8 mouse cellular contexts compared by ENCODE assay signal in the genomic region with DNA sequence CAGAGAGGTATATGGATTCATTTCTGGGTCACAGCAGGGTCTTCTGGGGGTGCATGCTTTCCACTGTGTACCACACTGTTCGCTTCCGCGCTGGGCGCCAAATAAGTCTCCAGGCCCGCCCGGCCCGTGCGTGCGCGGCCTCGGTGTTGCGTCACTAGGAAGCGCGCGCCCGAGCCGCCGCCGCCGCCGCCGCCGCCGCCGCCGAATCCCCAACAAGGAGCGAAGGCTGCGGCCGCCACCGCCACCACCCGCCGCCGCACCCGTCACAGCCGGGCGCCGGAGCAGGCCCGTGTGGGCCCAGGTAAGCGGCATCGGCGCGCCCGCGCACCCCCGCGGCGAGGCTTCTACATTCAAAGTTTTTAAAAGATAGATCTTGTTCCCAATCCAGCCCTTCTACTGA. TPM values are rescaled to one million over a fixed set of nuclear protein-coding genes. Genes with fewer than 3 reads are reported as not detected.
DNase-seq lines count a peak whose midpoint lies in the region; ATAC-seq and TF ChIP-seq lines count a peak whose summit lies in the region.
"Not testable (repeated sequence)": the region's sequence is repeated elsewhere in the genome, so short reads cannot be mapped to it uniquely, and the experiment has no call there.

No protein-coding gene starts in this region.

- H3K4me1 ChIP-seq in brown adipose tissue, adult 24 weeks (ENCODE audit: control insufficient read depth, insufficient read depth, insufficient read length, low read length); forebrain, embryonic 11.5 days (replicated peaks; ENCODE audit: control insufficient read depth, insufficient read depth, low read length); heart, embryonic 14.5 days (ENCODE audit: control insufficient read depth in 2 of 2, insufficient read depth in 2 of 2, low read length in 2 of 2); kidney, adult 2 months (ENCODE audit: control insufficient read depth, insufficient read depth, low read length); limb, embryonic 13.5 days; midbrain, embryonic 10.5 days: not testable (repeated sequence)

- H3K36me3 ChIP-seq in forebrain, embryonic 11.5 days (ENCODE audit: control insufficient read depth, insufficient read depth, low read length); heart, embryonic 14.5 days (ENCODE audit: control insufficient read depth, insufficient read depth, low read length); kidney, adult 2 months (ENCODE audit: control insufficient read depth, insufficient read depth, low read length); limb, embryonic 13.5 days; midbrain, embryonic 10.5 days: not testable (repeated sequence)

- 58% methylated on average over 38 of the region's 47 CpGs for WGBS in forebrain, embryonic 11.5 days
- WGBS in heart, embryonic 14.5 days: 41% methylated on average over 35 of the region's 47 CpGs
- WGBS in kidney, adult 2 months: 75% methylated on average over 47 of the region's 47 CpGs
- WGBS in limb, embryonic 13.5 days: 59% methylated on average over 47 of the region's 47 CpGs
- WGBS in midbrain, embryonic 10.5 days: 68% methylated on average over 47 of the region's 47 CpGs

- DNase-seq in forebrain, embryonic 11.5 days (ENCODE audit: low spot score); midbrain, embryonic 10.5 days (ENCODE audit: low spot score): not testable (repeated sequence)
- peak; percentile 46 for DNase-seq in kidney, adult 2 months
- DNase-seq in right cerebral cortex, postnatal 4 days: peak; percentile 29
- DNase-seq in urinary bladder, postnatal 36 days (ENCODE audit: low spot score in 2 of 2): peak; percentile 2 to 10

- not testable (repeated sequence) for H3K27ac ChIP-seq in brown adipose tissue, adult 24 weeks (replicated peaks; ENCODE audit: low read depth, low read length); forebrain, embryonic 11.5 days (ENCODE audit: low read depth, low read length); heart, embryonic 14.5 days (replicated peaks in 1 of 2; ENCODE audit: control insufficient read depth in 1 of 2, insufficient read depth in 1 of 2, low read depth in 2 of 2, low read length in 2 of 2); kidney, adult 2 months (ENCODE audit: insufficient read depth, low read depth, low read length); limb, embryonic 13.5 days; midbrain, embryonic 10.5 days (replicated peaks)

- TF ChIP-seq POLR2A in kidney, adult 2 months (IDR thresholded peaks at IDR 0.05; ENCODE audit: low read depth, low read length): not testable (repeated sequence)

- not testable (repeated sequence) for H3K9ac ChIP-seq in forebrain, embryonic 11.5 days (ENCODE audit: low read length); limb, embryonic 13.5 days
- H3K9ac ChIP-seq in heart, embryonic 14.5 days (ENCODE audit: low read length): peak overlapping the region; percentile 34; the same call in 1 of the 2 replicates

- not testable (repeated sequence) for TF ChIP-seq CTCF in kidney, adult 2 months (conservative IDR thresholded peaks at IDR 0.05; ENCODE audit: insufficient read depth, insufficient read length, low read depth, low read length)

- H3K9me3 ChIP-seq in forebrain, embryonic 11.5 days (ENCODE audit: control insufficient read depth, low read length); heart, embryonic 14.5 days (ENCODE audit: control insufficient read depth, low read length); limb, embryonic 13.5 days; midbrain, embryonic 10.5 days (replicated peaks): not testable (repeated sequence)

- H3K27me3 ChIP-seq in forebrain, embryonic 11.5 days (ENCODE audit: control insufficient read depth, insufficient read depth, low read length); heart, embryonic 14.5 days (ENCODE audit: control insufficient read depth, insufficient read depth, low read length); kidney, adult 2 months (replicated peaks; ENCODE audit: control insufficient read depth, insufficient read depth, low read length); limb, embryonic 13.5 days; midbrain, embryonic 10.5 days (ENCODE audit: low read depth, poor library complexity, severe bottlenecking): not testable (repeated sequence)

- H3K4me3 ChIP-seq in brown adipose tissue, adult 24 weeks (ENCODE audit: insufficient read depth, low read depth, low read length): peak overlapping the region; percentile 42
- H3K4me3 ChIP-seq in forebrain, embryonic 11.5 days (ENCODE audit: low read depth, low read length): not testable (repeated sequence)
- H3K4me3 ChIP-seq in heart, embryonic 14.5 days (ENCODE audit: control insufficient read depth in 1 of 2, insufficient read depth in 1 of 2, low read depth in 1 of 2, low read length in 2 of 2): peak overlapping the region; percentile 19 to 24; a peak in 3 of 4 replicates
- peak overlapping the region; percentile 37; the same call in 1 of the 2 replicates for H3K4me3 ChIP-seq in kidney, adult 2 months (ENCODE audit: insufficient read depth, low read depth, low read length)
- H3K4me3 ChIP-seq in limb, embryonic 13.5 days: peak overlapping the region; percentile 32
- H3K4me3 ChIP-seq in midbrain, embryonic 10.5 days: peak overlapping the region; percentile 41

- ATAC-seq in forebrain, embryonic 11.5 days (replicated peaks; ENCODE audit: low FRiP score): peak; percentile 99
- ATAC-seq in heart, embryonic 14.5 days (ENCODE audit: insufficient number of reproducible peaks, insufficient read depth, low FRiP score, low read depth): peak; percentile 97
- ATAC-seq in limb, embryonic 13.5 days (ENCODE audit: low FRiP score, low read depth): peak; percentile 96

- not testable (repeated sequence) for H3K4me2 ChIP-seq in forebrain, embryonic 11.5 days (ENCODE audit: low read depth, low read length, severe bottlenecking)
- H3K4me2 ChIP-seq in heart, embryonic 14.5 days (ENCODE audit: low read length): peak overlapping the region; percentile 54
- peak overlapping the region; percentile 44 for H3K4me2 ChIP-seq in limb, embryonic 13.5 days (replicated peaks)

RNA-seq across cellular contexts. Expression of a gene that starts 57.1 kb away (rescaled TPM):
- polyA plus RNA-seq in brown adipose tissue, adult 24 weeks (2012; ENCODE audit: insufficient read depth, insufficient read length, missing spikeins): not detected in 2 replicates
- polyA plus RNA-seq in forebrain, embryonic 11.5 days (2014; fragmentation: Nextera tagmentation; extraction: Ambion mirVana): not detected in 2 replicates
- 0.18 and 0.39 TPM in 2 replicates for polyA plus RNA-seq in heart, embryonic 14.5 days (2014; fragmentation: Nextera tagmentation; extraction: Ambion mirVana)
- polyA plus RNA-seq in kidney, adult 2 months (2012; rRNA removed): not detected in 2 replicates
- 0.10 and 0.20 TPM in 2 replicates for polyA plus RNA-seq in limb, embryonic 13.5 days (2015; fragmentation: Nextera tagmentation; extraction: Ambion mirVana)
- polyA plus RNA-seq in midbrain, embryonic 10.5 days (2016; fragmentation: Nextera tagmentation; extraction: Ambion mirVana): not detected in 2 replicates
